Mouse (Mus musculus): ENCODE results near the gene Ngef. TPM values are rescaled to one million over a fixed set of nuclear protein-coding genes. Genes with fewer than 3 reads are reported as not detected.

Gene Ngef
- polyA plus RNA-seq, 1 experiment from 2014 or later: 20.0 TPM

DNA sequence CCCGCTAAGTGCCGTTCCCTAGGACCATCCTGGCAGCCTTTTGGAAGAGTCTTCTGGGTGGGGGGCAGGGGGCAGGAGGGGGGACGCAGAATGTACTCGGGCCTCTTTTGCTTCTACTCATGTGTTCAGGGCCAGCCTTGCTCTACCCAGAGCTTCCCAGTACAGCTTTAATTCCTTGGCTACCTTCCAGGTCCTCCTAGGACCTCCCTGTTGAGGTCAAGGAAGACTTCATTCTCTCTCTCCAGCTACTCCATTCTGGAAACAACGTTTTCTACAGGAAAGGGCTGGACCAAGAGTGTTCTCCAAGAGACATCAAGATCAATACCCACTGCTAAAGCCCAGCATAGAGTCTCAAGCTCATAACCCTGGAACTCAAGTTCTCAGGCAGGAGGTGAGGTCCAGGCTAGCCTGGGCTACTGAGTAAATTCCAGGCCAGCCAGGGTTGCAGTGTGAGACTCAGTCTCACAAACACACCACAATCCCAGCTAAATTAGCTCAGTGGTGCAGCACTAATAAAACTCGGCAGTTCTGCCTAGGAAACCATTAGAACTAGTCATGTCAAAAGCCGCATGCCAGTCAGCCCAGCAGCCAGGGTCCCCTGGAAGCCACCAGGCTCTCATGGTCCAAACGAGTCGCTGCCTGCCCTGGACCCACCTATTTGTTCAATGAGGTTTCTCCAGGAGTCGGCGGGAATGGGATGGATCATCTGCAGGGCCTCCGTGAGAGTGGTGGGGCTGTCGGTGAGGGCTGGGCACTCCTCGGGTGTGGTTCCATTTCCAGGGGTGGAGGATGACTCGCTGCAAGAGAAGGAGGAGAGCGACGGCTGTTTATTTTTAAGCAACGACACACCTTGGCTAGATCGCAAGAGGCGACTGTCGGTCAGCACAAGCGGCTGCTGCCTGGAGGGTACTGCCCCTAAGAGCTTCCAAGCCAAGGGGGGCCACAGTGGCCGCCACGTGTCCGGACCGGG is 64.8 kb downstream of the Ngef start:
- Histone ChIP-seq H3K4me2 (ENCODE audit: low read depth, low read length) (peak overlapping the region; percentile 100), H3K4me1 (ENCODE audit: control insufficient read depth, insufficient read depth, low read length) (peaks cover 9% of the 10 kb centered on the region), H3K4me3 (ENCODE audit: low read length) (peak overlapping the region; percentile 75), H3K36me3 (ENCODE audit: control insufficient read depth, insufficient read depth, low read length) (no peaks in the 10 kb centered on the region), H3K27me3 (replicated peaks; ENCODE audit: control insufficient read depth, insufficient read depth, low read length) (peaks cover 16% of the 10 kb centered on the region), H3K27ac (ENCODE audit: low read length) (no peak overlapping the region), H3K9ac (ENCODE audit: low read depth, low read length) (peak overlapping the region; percentile 74), H3K9me3 (ENCODE audit: control insufficient read depth, low read length) (0 out of 2 replicates have a peak, but pooled peaks cover 4% of the 10 kb centered on the region)
- ATAC-seq: peak; percentile 7; the same call in 1 of the 2 replicates
- WGBS: 25% methylated on average over 26 of the region's 26 CpGs

DNA sequence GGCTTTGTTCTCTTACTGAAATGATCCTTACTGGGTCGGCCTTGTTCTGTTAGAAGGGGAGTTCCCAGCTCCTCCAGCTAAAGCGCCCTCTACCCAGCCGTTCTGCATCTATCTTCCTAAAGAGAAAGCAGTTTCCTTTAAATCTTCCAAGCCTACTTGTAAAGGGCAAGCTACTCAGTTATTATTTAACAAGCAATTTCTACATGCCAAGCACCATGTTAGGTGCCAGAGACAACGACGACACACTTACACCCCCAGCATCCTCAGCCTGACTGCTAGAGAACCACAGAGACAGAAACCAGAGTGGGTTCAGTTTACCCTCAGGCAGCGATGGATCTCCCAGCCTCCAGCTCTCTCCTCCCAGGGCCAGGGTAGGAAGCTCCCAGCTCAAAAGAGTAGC is 65.8 kb downstream of the Ngef start:
- WGBS: 65% methylated on average over 6 of the region's 6 CpGs
- Histone ChIP-seq H3K9ac (ENCODE audit: low read depth, low read length) (no peak overlapping the region), H3K36me3 (ENCODE audit: control insufficient read depth, insufficient read depth, low read length) (no peaks in the 10 kb centered on the region), H3K4me3 (ENCODE audit: low read length) (no peak overlapping the region), H3K4me2 (ENCODE audit: low read depth, low read length) (no peak overlapping the region), H3K27ac (ENCODE audit: low read length) (no peak overlapping the region), H3K4me1 (ENCODE audit: control insufficient read depth, insufficient read depth, low read length) (peaks cover 9% of the 10 kb centered on the region), H3K9me3 (ENCODE audit: control insufficient read depth, low read length) (0 out of 2 replicates have a peak, but pooled peaks cover under 1% of the 10 kb centered on the region), H3K27me3 (replicated peaks; ENCODE audit: control insufficient read depth, insufficient read depth, low read length) (peaks cover 16% of the 10 kb centered on the region)
- no peak for ATAC-seq

GRCm38 (mm10) chr1:87505524-87505923 is 68.1 kb downstream of the Ngef start:
- Histone ChIP-seq H3K4me3 (ENCODE audit: low read length) (no peak overlapping the region), H3K9ac (ENCODE audit: low read depth, low read length) (no peak overlapping the region), H3K27ac (ENCODE audit: low read length) (no peak overlapping the region), H3K36me3 (ENCODE audit: control insufficient read depth, insufficient read depth, low read length) (no peaks in the 10 kb centered on the region), H3K4me1 (ENCODE audit: control insufficient read depth, insufficient read depth, low read length) (peaks cover 9% of the 10 kb centered on the region), H3K4me2 (ENCODE audit: low read depth, low read length) (no peak overlapping the region), H3K27me3 (replicated peaks; ENCODE audit: control insufficient read depth, insufficient read depth, low read length) (peaks cover 16% of the 10 kb centered on the region), H3K9me3 (ENCODE audit: control insufficient read depth, low read length) (no peaks in the 10 kb centered on the region)
- ATAC-seq: no peak
- WGBS: 91% methylated on average over 4 of the region's 4 CpGs

DNA sequence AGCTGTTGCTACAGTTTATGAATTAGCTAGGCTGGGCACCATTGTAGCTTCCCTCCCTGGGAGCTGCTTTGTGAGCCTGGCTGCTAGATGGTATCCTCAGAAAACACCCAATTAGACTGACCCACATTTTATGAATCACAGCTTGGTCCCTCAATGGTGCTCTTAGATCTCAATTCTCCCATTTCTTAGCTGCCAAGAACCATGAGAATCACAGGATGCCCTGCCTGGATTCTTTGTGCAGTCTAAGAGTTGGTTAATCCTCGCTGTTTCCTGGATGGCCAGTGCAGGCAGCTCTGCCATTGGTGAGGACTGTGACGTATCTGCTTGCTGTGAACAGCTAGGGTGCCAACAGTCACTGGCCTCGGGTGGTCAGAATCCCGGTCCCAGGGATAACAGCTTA is 80.1 kb downstream of the Ngef start:
- no peak for ATAC-seq
- no peaks in the 10 kb centered on the region for H3K36me3 ChIP-seq (ENCODE audit: control insufficient read depth, insufficient read depth, low read length)

DNA sequence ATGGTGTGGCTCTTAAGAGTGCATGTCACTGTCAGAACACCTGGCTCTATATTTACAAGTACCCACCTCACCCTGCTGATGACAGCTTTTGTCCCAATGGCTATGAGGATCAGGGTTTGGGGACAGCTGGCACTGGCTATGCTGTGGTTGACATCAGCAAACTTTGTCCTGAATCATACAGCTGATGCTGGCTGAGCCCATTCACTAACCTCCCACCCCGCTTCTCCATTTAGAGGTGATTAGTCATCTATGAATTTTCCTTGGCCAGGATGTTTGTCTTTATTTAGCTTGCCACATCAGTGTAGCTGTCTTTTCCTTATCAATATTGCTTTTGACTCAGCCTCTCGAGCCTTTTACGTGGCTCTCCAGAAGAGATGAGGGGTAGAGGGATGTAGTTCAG is 81.4 kb downstream of the Ngef start:
- no peaks in the 10 kb centered on the region for H3K9me3 ChIP-seq (ENCODE audit: control insufficient read depth, low read length)
- ATAC-seq: no peak
- H3K36me3 ChIP-seq (ENCODE audit: control insufficient read depth, insufficient read depth, low read length): no peaks in the 10 kb centered on the region
- H3K4me3 ChIP-seq (ENCODE audit: low read length): no peak overlapping the region
- no peak overlapping the region for H3K4me2 ChIP-seq (ENCODE audit: low read depth, low read length)
- H3K4me1 ChIP-seq (ENCODE audit: control insufficient read depth, insufficient read depth, low read length): no peaks in the 10 kb centered on the region
- no peak overlapping the region for H3K27ac ChIP-seq (ENCODE audit: low read length)
- no peak overlapping the region for H3K9ac ChIP-seq (ENCODE audit: low read depth, low read length)
- whole genome bisulfite sequencing: 76% methylated on average over 3 of the region's 3 CpGs
- H3K27me3 ChIP-seq (replicated peaks; ENCODE audit: control insufficient read depth, insufficient read depth, low read length): no peaks in the 10 kb centered on the region

More for the DNA sequence above, 80.1 kb downstream of the Ngef start:
- Histone ChIP-seq H3K27me3 (replicated peaks; ENCODE audit: control insufficient read depth, insufficient read depth, low read length) (no peaks in the 10 kb centered on the region), H3K27ac (ENCODE audit: low read length) (no peak overlapping the region), H3K4me1 (ENCODE audit: control insufficient read depth, insufficient read depth, low read length) (no peaks in the 10 kb centered on the region), H3K4me2 (ENCODE audit: low read depth, low read length) (no peak overlapping the region), H3K4me3 (ENCODE audit: low read length) (no peak overlapping the region), H3K9me3 (ENCODE audit: control insufficient read depth, low read length) (no peaks in the 10 kb centered on the region), H3K9ac (ENCODE audit: low read depth, low read length) (no peak overlapping the region)
- 73% methylated on average over 4 of the region's 4 CpGs for WGBS

GRCm38 (mm10) chr1:87486386-87486785 is 87.3 kb downstream of the Ngef start:
- no peaks in the 10 kb centered on the region for H3K4me1 ChIP-seq (ENCODE audit: control insufficient read depth, insufficient read depth, low read length)
- WGBS: 61% methylated on average over 6 of the region's 6 CpGs
- ATAC-seq: no peak
- H3K27ac ChIP-seq (ENCODE audit: low read length): no peak overlapping the region
- no peaks in the 10 kb centered on the region for H3K9me3 ChIP-seq (ENCODE audit: control insufficient read depth, low read length)
- no peaks in the 10 kb centered on the region for H3K36me3 ChIP-seq (ENCODE audit: control insufficient read depth, insufficient read depth, low read length)
- no peak overlapping the region for H3K4me2 ChIP-seq (ENCODE audit: low read depth, low read length)
- H3K9ac ChIP-seq (ENCODE audit: low read depth, low read length): no peak overlapping the region
- no peak overlapping the region for H3K4me3 ChIP-seq (ENCODE audit: low read length)
- no peaks in the 10 kb centered on the region for H3K27me3 ChIP-seq (replicated peaks; ENCODE audit: control insufficient read depth, insufficient read depth, low read length)

DNA sequence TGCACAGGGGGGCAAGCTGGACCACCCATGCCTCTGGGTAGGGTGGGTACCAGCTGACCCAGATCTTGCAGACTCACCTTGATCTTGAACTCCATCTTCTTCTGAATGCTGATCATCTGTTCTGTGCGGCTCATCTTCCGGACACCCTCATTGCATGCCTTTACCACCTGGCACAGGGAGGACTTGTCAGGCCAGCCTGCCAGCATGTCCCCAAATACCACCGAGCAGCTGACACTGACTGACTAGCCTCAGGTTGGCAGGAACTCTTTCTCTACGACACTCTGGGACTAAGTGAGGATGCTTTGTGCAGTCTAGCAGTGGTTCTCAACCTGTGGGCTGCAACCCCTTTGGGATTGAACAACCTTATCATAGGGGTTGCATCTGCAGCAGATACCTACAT is 91.1 kb downstream of the Ngef start:
- no peak overlapping the region for H3K9ac ChIP-seq (ENCODE audit: low read depth, low read length)
- no peak overlapping the region for H3K27ac ChIP-seq (ENCODE audit: low read length)
- 85% methylated on average over 4 of the region's 4 CpGs for WGBS
- no peaks in the 10 kb centered on the region for H3K9me3 ChIP-seq (ENCODE audit: control insufficient read depth, low read length)
- ATAC-seq: no peak
- H3K4me1 ChIP-seq (ENCODE audit: control insufficient read depth, insufficient read depth, low read length): no peaks in the 10 kb centered on the region
- no peaks in the 10 kb centered on the region for H3K27me3 ChIP-seq (replicated peaks; ENCODE audit: control insufficient read depth, insufficient read depth, low read length)
- H3K4me2 ChIP-seq (ENCODE audit: low read depth, low read length): no peak overlapping the region
- H3K4me3 ChIP-seq (ENCODE audit: low read length): no peak overlapping the region
- H3K36me3 ChIP-seq (ENCODE audit: control insufficient read depth, insufficient read depth, low read length): no peaks in the 10 kb centered on the region

- Histone ChIP-seq H3K27me3 (replicated peaks; ENCODE audit: control insufficient read depth, insufficient read depth, low read length) (peaks cover 19% of the 10 kb centered on the region), H3K4me2 (ENCODE audit: low read depth, low read length) (peak overlapping the region; percentile 55), H3K36me3 (ENCODE audit: control insufficient read depth, insufficient read depth, low read length) (no peaks in the 10 kb centered on the region), H3K4me1 (ENCODE audit: control insufficient read depth, insufficient read depth, low read length) (peaks cover 15% of the 10 kb centered on the region), H3K9me3 (ENCODE audit: control insufficient read depth, low read length) (no peaks in the 10 kb centered on the region), H3K4me3 (ENCODE audit: low read length) (peak overlapping the region; percentile 28), H3K9ac (ENCODE audit: low read depth, low read length) (no peak overlapping the region), H3K27ac (ENCODE audit: low read length) (no peak overlapping the region)
- WGBS: 4% methylated on average over 42 of the region's 42 CpGs
- ATAC-seq: peak; percentile 22; the same call in 1 of the 2 replicates
These were observed 98.4 kb downstream of the Ngef start for GRCm38 (mm10) chr1:87475076-87475895.

GRCm38 (mm10) chr1:87472576-87472975 is 101.1 kb downstream of the Ngef start:
- 61% methylated on average over 7 of the region's 7 CpGs for WGBS
- no peaks in the 10 kb centered on the region for H3K36me3 ChIP-seq (ENCODE audit: control insufficient read depth, insufficient read depth, low read length)
- H3K4me3 ChIP-seq (ENCODE audit: low read length): no peak overlapping the region
- H3K9me3 ChIP-seq (ENCODE audit: control insufficient read depth, low read length): no peaks in the 10 kb centered on the region
- ATAC-seq: peak; percentile 29
- peaks cover 19% of the 10 kb centered on the region for H3K27me3 ChIP-seq (replicated peaks; ENCODE audit: control insufficient read depth, insufficient read depth, low read length)
- H3K4me2 ChIP-seq (ENCODE audit: low read depth, low read length): no peak overlapping the region
- H3K27ac ChIP-seq (ENCODE audit: low read length): no peak overlapping the region
- peaks cover 15% of the 10 kb centered on the region for H3K4me1 ChIP-seq (ENCODE audit: control insufficient read depth, insufficient read depth, low read length)
- no peak overlapping the region; the same call in 1 of the 2 replicates for H3K9ac ChIP-seq (ENCODE audit: low read depth, low read length)
